Mouse (Mus musculus) layer of hippocampus, postnatal 36 days (tissue): ENCODE measurements around the gene Olfr1423. TPM values are rescaled to one million over a fixed set of nuclear protein-coding genes. Genes with fewer than 3 reads are reported as not detected.
A peak's percentile ranks its signal among the peaks of the same experiment; 100 is the strongest.
"Not testable (repeated sequence)": the region's sequence is repeated elsewhere in the genome, so short reads cannot be mapped to it uniquely, and the experiment has no call there.

Experiments used
- DNase-seq, 2 experiments: peaks; one replicate each; pipeline ENCODE4 v3.0.0; 2022
- total RNA-seq, 2 experiments: library from RNA; stranded (reverse); gene quantifications; 2 replicates each; pipeline ENCODE4 v1.2.3; 2021

The Olfr1423 gene
- not detected for total RNA-seq

DNA sequence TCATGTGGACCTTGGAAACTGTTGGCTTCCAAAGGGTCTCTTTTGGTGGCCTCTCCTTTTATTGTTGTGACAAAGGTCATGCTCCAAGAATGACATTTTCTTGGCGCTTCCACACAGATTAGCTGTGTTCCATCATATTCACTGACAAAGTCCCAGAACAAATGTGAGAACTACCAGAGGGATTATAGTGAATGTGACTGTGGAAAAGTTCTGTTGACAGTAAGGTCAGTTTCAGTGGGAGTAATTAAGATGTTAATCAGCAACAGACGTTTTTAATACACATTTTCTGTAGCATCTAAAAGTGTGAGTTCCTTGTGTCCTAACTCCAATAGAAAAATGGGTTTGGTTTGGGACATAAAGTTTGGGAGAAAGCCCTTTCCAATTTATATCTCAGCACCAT is at the start of gene Olfr1423:
TSS of gene Olfr1423 (minus strand) at position 101 of the 400 bp plus-strand sequence.
- DNase-seq: no peak

DNA sequence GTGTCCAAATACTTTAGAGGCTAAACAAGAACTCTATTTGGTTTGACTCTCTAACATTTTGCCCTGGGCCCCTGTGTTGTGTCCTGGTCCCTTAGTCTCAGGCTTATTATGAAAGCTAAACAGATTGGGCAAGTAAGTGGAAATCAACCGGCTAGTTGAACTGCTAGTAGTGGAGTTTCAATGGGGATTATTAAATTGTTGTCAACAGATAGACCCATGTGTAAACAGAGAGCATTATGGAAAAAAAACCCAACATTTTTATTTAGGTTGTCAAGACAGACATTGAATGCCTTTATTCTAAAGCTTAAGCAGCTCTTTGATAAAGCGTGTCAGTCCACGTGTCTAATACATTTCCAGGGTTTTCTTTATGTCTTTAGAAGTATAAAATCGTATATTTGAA is 36.5 kb upstream of the Olfr1423 start, which contains the start of gene Olfr1425:
TSS of gene Olfr1425 (minus strand) at position 101 of the 400 bp plus-strand sequence.
- not testable (repeated sequence) for DNase-seq

DNA sequence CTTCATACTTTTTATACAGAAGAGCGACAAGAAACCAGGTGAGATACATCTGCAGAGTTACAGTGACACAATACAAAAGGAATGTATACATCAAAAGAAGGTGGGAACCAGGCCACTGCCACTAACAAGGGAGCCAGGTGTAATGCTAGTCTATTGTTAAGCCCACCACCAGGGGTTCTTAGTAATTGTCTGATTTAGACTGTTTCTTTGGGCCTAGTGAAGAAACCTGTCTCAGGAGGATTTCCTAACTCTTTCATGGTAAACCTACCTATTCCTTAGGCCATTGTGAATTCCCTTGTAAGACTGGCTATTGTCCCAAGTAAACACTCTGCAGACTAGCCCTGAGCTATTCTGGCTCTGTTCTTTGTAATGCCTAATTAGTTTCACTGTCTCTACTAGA is 28.4 kb upstream of the Olfr1423 start:
- DNase-seq: not testable (repeated sequence)

DNA sequence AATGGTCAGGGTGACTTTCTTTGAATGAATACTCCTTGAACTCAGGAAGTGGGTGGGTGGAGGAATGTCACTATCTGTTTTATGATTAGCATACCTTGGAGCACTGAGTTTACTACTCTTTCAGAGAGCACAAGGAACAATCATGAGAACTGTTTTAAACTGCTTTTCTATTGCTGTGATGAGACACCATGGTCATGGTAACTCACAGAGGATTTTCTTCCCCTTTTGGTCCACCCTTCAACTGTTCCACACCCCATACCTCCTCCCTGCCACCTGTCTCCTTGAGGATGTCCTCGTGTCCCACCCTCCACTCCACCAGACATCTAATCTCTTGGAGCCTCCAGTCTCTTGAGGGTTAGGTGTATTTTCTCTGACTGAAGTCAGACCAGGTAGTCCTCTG is 26.7 kb upstream of the Olfr1423 start:
- DNase-seq: not testable (repeated sequence)

DNA sequence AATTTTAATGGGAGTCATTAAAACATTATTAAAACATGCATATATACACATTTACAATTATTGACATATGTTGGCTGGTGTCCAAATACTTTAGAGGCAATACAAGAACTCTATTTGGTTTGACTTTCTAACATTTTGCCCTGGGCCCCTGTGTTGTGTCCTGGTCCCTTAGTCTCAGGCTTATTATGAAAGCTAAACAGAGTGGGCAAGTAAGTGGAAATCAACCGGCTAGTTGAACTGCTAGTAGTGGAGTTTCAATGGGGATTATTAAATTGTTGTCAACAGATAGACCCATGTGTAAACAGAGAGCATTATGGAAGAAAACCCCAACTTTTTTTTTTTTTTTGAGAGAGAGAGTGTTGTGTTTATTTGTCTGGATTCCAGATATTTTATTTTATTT is 21.5 kb upstream of the Olfr1423 start, which contains the start of gene Olfr1424:
TSS of gene Olfr1424 (minus strand) at position 101 of the 400 bp plus-strand sequence.
- DNase-seq: not testable (repeated sequence)

DNA sequence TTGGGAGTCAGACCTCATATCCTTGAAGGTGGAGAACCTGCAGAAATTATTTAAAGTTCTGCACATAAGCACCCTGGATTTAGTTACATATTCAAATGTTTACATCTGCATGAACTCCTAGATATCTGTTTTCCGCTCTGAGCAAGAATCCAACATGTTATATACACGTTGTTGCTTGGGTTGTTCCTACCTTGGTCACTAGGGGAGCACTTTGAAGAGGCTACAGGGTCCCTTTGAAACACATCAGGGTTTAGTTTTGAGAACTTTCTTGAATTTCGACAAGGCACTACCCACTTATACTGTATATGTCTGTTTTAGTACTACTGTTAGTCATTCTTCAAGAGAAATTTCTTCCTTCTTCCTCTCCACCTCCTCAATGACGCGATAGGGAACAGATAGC is 2.0 kb upstream of the Olfr1423 start:
- DNase-seq: no peak

DNA sequence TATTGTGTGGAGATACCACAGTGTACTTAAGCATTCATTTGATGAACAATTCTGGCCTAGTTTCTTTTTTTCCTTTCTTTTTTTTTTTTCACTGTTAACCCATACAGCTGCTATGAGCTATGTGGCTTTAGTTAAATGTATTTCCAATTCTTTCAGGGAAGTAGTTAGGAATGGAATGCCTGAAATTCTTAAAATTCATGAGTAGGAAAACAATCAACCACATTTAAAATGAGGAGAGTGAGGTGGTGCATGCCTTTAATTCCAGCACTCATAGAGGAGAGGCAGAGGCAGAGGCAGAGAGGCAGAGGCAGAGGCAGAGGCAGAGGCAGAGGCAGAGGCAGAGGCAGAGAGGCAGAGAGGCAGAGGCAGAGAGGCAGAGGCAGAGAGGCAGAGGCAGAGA is 3.4 kb downstream of the Olfr1423 start:
- no peak for DNase-seq

DNA sequence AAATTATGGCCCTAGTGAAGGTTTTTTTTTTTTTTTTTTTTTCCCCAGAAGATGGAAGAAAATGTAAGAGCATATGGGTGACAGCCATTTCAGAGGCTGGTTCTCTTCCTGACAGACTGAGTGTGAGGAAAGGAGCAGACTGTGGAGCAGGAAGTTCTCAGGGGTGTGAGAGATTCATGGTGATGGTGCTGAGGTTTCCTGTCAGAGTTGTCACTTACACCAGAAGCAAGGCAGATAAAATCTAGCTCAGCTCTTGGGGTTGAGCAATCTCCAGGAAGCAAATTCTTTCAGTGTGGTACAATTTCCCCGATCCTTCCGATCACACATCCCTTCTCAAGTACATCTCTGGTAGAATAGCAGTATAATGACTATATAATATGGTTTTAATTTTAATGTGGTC is 14.5 kb downstream of the Olfr1423 start:
- DNase-seq: no peak

DNA sequence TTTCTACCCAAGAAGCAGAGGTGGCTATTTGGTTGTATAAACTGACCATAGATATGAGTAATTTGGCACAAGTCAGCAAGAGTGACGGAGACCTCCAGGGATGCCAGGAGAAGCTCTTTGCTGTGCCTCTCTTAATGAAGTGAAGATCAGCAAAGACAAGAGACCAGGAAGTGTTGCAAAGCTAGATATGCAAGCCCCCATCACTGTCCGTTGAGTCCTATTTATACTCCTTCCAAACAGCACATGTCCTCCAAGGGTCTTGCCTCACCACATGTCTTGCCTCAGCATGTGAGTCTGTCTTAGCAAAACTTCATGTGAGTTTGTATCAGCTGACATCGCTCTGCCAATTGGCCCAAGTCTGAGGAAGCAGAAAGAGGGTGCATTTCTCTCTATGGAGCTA is 15.8 kb downstream of the Olfr1423 start:
- no peak for DNase-seq

DNA sequence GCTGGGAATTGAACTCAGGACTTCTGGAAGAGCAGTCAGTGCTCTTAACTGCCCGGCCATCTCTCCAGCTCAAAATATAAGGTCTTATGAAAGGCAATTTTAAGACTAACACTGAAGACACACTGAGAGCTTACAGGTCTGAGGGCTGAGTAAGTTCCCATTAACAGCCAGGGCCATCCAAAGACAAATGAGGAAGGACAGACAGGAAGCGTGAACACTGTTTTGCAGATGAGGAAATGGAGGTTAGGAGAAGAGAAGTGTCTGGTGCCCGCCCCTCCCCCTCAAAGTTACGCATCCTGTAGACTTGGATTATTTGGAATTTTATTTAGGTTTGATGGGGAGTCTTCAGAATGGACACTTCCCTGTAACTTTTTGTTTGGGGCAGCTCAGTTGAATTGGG is 17.0 kb downstream of the Olfr1423 start:
- DNase-seq: no peak

DNA sequence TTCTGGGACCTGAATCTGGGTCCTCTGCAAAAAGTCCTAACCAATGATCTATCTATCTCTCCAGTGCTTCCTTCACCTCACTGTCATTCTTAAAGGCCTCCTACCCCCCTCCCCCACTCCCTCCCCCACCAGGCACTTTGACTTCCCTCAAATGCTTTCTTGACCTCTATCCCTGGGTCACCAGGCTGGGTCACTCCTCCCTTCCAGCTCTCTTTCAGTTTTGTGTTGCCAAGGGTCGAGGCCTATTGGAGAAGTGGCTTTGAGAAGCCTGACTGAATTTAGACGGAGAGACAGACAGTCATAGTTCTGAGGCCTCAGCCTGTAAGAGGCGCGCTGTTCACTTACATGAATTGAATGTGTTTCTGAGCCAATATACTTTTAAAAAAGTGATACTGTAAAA is 24.9 kb downstream of the Olfr1423 start:
- no peak for DNase-seq

DNA sequence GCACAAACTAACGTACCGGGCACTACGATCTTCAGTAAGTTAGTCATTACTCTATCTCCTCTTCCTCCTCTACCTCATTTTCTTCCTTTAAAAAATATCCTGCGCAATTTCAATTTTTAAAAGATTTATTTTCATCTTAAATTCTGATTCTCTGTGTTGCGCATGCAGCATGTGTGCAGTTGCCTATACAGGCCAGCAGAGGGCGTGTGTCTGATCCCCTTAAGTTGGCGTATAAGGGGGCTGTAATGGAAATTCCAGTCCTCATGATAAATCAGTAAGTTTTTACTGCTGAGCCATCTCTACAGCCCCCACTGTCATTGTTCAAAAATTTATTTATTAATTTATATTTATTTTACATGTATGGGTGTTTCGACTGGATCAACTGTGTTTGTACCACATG is 25.4 kb downstream of the Olfr1423 start:
- no peak for DNase-seq

DNA sequence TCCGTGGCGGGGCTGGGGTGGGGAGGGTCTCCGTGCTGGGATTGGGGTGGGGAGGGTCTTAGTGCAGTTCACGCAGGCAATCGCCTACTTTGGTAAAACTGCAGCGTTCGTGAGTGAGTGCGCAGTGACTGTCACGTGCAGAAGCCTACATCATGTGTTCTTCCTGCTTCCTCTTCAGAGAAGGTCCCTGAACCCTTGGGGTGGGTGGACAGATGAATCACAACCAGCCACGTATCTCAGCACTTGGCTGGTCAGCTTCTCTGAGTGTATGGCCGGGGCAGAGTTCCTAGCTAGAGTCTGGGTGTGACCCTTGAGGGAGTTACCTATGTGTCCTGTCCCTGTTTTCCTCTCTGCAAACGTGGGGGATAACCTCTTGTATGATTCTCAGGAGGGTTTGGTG is 27.9 kb downstream of the Olfr1423 start:
- no peak for DNase-seq

DNA sequence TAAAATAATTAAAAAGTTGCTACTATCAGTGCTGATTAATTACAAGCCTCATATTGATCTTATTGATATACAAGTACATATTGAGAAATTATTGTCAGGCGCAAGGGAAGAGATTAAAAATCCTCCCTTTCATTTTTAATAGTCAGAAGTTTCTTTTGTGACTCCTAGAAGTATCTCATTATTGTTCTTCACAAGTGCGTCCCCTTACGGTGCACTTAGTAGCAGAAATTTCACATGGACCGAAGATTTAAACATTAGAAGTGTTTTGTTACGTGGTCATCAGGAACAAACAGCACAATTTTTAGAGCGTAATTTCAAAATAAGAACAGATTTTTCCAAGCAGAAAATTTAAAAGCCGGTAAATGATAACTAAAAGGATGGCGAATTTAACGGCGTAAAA is 28.5 kb downstream of the Olfr1423 start:
- no peak for DNase-seq

DNA sequence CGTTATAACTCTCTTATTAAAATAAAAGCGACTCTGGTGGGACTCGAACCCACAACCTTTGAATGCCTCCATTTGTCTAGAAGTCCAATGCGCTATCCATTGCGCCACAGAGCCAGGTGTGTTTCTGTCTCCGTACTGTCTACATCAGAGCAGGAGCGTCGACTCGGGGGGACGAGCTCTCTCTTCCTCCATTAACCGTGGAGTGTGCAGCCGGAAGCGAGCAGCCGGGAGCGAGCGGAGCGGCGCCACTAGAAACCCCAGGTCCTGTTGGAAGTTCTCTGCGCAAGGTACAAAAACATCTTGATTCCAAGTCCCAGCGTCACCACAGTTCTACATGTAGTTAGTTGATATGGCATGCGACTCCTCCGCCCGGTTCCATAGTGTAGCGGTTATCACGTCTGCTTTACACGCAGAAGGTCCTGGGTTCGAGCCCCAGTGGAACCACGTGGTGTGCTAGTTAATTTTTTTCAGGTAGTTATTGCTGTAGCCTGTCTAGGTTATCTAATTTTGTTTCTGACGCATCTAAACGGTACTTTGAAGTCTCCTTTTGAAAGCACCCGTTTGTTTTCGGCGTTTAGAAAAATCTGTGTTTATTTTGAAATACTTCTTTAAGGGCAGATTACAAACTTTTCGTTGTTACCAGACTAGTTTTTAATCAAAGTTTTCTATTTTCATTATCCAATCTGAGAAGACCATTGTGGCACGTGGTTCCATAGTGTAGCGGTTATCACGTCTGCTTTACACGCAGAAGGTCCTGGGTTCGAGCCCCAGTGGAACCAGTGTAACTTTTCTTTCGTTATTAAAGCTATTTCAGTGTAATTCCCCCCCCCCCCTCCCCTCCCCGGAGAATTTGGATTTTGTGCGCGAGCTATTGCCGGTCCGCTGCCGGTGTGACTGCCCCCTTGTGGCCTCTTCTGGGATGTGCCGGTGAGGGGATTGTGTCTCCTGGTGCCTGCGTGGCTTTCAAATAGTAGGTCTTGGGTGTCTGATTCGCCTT is 29.3 kb downstream of the Olfr1423 start:
- DNase-seq: peak; percentile 83 to 85

DNA sequence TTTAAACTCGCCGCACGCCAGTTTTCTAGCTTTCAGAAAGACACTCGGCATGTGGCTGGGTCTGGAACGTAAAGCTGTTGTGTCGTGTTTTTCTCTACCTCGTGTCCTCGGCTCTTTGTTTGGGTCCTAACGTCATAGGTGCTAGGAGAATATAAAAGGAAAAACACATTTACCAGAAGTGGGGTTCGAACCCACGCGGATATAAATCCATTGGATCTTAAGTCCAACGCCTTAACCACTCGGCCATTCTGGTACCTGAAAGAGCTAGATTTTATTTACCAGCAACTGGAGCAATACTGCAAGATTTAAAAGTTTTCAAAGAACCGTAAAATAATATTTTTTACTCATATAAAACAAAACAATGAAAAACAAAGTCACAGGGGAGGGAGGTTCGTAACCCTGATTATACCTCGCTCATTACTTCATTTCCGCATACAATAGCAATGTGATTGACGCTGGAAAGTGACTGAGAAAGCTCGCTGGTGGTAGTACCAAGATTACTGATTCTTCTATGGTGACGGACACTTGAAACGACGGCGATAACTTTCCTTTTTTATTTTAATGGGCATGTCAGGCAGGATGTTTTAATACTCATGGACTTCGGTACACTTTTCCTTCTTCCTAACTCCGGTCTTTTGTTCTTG is 30.1 kb downstream of the Olfr1423 start:
- DNase-seq: peak; percentile 64 to 76

DNA sequence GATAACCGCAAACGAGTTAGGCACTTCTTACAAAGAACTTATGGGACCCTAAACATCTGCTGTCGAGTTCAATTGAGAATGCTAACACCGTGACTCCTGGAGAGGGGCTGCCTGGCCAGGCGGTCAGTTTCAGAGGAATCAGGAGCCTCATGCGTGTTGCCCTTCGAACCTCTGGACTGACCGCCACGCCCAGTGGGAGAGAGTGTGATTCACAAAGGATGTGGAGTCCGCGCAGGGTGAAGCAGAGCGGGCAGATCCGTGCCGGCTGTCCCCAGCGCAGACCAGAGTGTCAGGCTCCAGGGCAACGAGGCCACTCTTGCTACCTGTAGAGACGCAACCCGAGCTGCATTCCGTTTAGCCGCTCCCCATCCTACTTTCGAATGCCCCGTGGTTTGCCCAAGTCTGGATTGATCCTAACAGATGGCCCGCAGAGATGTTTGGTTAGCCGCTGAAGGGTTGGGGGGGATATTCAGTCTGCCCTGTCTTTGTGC is 30.8 kb downstream of the Olfr1423 start:
- DNase-seq: peak in 1 of 2 experiments; percentile 46

DNA sequence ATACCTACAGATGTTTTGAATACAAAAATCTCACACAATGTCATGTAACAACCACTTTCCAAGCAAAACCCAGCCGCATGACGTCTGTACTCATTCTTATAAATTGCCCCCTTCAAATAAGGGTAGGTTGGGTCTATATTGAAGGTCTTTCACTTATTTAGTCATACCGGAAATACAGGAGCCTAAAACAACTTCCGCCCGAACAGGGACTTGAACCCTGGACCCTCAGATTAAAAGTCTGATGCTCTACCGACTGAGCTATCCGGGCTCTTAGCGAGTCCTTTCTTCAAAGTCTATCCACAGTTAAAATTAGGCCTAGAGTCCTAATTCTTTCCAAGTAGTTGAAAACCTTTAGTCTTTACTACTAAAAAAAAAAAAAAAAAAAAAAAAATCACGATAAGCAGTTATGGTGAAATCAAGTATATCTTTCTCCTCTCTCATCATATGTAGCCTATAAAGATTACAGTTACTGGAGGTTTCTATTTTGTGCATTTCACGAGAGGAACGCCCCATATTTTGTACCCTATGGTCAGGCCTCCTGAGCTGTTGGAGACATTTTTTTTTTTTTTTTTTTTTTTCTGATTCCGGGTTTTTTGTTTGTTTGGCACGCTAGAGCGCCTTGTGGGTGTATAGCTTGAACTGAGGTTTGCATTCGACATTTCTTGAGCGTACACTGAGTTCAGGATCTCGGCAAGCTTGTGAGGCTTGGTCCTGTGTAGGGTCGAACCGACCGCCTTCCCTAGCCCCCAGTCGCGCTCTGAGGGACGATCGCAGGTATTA is 31.4 kb downstream of the Olfr1423 start:
- DNase-seq: peak; percentile 64 to 81

DNA sequence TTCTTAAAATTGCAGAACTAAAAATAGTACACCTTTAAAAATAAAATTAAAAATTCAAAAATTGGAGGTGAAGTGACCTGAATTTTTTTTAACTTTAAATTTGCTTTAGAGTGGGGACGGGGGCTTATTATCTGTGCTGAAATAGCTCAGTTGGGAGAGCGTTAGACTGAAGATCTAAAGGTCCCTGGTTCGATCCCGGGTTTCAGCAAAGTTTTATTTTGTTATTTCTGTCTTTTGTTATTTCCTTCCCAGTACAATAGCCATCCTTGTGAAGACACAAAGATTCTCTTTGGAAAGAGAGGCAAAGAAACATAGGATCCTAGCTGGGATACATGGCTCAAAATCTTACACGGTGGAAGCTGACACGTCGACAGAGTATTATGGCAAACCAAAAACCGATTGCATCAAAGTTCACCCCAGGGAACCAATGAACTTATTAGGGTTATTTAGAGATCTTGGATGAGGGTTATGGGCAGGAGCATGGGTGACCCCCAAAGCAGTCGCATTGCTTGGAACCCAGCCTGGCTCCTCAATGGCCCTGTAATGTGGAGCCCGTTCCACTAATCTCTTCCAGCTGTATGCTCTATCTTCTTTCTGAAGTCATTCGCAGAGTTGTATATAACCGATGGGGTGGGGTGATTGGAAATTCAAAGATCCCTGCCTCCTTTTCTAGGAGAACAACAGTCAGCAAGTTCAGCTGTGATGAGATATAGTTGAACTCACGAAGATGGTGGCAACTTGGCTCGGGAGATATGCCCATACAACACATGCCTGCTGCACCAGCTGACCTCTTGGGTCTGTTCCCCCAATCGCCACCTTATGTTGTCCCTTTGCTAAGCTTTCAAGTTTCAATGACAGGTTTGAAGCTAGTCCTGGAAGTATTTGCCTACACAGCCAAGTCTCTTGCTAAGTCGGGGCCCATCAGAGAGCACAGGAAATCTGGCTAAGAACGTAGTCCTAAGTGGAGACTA is 32.4 kb downstream of the Olfr1423 start:
- DNase-seq: no peak

DNA sequence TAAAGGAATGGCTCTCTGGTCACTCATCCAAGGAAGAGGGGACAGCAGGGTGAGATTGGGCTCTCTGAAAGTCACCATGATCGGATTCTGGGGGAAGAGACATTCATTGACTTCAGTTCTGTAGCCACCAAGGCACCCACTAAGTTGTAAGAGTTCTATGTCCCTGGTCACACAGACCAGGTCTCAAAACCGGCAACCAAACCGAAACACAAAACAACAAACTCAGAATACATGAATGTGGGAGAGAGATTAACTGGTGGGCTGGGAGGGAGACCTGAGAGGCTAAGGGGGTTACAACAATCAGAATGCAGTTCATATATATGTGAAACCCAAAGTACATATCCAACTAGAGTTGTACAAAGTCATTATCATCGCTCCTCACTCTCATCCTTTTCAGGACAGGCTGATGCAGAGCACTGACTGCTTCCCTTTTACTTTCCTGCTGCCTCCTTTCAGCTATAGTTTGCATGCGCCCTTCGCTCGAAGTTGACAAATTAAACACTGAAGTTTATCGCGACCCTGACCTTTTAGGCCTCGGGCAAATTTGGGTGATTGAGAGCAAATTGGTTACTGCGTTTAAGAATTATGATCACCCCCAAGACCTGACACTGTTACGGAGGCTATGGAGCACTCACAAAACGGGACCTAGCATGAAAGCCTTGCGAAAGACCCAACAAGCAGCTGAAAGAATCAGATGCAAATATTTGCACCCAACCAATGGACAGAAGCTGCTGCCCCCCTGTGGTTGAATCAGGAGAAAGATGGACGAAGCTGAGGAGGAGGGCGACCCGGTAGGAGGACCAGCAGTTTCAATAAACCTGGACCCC is 33.8 kb downstream of the Olfr1423 start:
- DNase-seq: no peak
